Mouse (Mus musculus): ENCODE results near the gene Fam78b. TPM values are rescaled to one million over a fixed set of nuclear protein-coding genes. Genes with fewer than 3 reads are reported as not detected.

The Fam78b gene
- polyA plus RNA-seq, 1 experiment from 2014 or later = 15.3 TPM

- H3K9ac ChIP-seq = no peak overlapping the region
- H3K4me1 ChIP-seq = peaks cover 32% of the 10 kb centered on the region
- no peaks in the 10 kb centered on the region for H3K36me3 ChIP-seq (replicated peaks)
- 88% methylated on average over 6 of the region's 6 CpGs for WGBS
- no peak overlapping the region for H3K4me2 ChIP-seq
- ATAC-seq (replicated peaks) = no peak
- H3K27me3 ChIP-seq (replicated peaks) = no peaks in the 10 kb centered on the region
- no peak overlapping the region for H3K4me3 ChIP-seq
- no peaks in the 10 kb centered on the region for H3K9me3 ChIP-seq
- no peak overlapping the region for H3K27ac ChIP-seq
These were observed 6.1 kb downstream of the Fam78b start for GRCm38 (mm10) chr1:167007341-167007740.

- no peak overlapping the region for H3K27ac ChIP-seq
- peaks cover 16% of the 10 kb centered on the region for H3K4me1 ChIP-seq
- H3K4me3 ChIP-seq = no peak overlapping the region
- ATAC-seq (replicated peaks) = no peak
- no peaks in the 10 kb centered on the region for H3K9me3 ChIP-seq
- no peak overlapping the region for H3K9ac ChIP-seq
- H3K4me2 ChIP-seq = no peak overlapping the region
- 88% methylated on average over 9 of the region's 9 CpGs for WGBS
- no peaks in the 10 kb centered on the region for H3K36me3 ChIP-seq (replicated peaks)
- H3K27me3 ChIP-seq (replicated peaks) = no peaks in the 10 kb centered on the region
These were observed 9.0 kb downstream of the Fam78b start for GRCm38 (mm10) chr1:167010190-167010589.

- no peaks in the 10 kb centered on the region for H3K27me3 ChIP-seq (replicated peaks)
- no peaks in the 10 kb centered on the region for H3K36me3 ChIP-seq (replicated peaks)
- H3K4me1 ChIP-seq = peaks cover 16% of the 10 kb centered on the region
- H3K4me3 ChIP-seq = no peak overlapping the region
- 47% methylated on average over 6 of the region's 6 CpGs for WGBS
- no peaks in the 10 kb centered on the region for H3K9me3 ChIP-seq
- no peak for ATAC-seq (replicated peaks)
- H3K27ac ChIP-seq = no peak overlapping the region
- no peak overlapping the region for H3K9ac ChIP-seq
- no peak overlapping the region for H3K4me2 ChIP-seq
These were observed 10.1 kb downstream of the Fam78b start for GRCm38 (mm10) chr1:167011301-167011700.

- no peak for ATAC-seq (replicated peaks)
- H3K27ac ChIP-seq = 0 out of 2 replicates have a peak overlapping the region, but pooled peaks have one; percentile 2
- WGBS = 57% methylated on average over 8 of the region's 8 CpGs
These were observed 11.4 kb downstream of the Fam78b start for GRCm38 (mm10) chr1:167012616-167013015.

GRCm38 (mm10) chr1:167013234-167013864 lies 12.1 kb downstream of the Fam78b start:
- Histone ChIP-seq H3K36me3 (replicated peaks) (no peaks in the 10 kb centered on the region), H3K9ac (no peak overlapping the region), H3K4me2 (no peak overlapping the region), H3K27ac (peak overlapping the region; percentile 2; the same call in 1 of the 2 replicates), H3K4me3 (no peak overlapping the region), H3K4me1 (peaks cover 19% of the 10 kb centered on the region), H3K27me3 (replicated peaks) (no peaks in the 10 kb centered on the region), H3K9me3 (no peaks in the 10 kb centered on the region)
- ATAC-seq (replicated peaks) = peak; percentile 78
- WGBS = 34% methylated on average over 7 of the region's 7 CpGs

More at GRCm38 (mm10) chr1:167012616-167013015, 11.4 kb downstream of the Fam78b start:
- Histone ChIP-seq H3K36me3 (replicated peaks) (no peaks in the 10 kb centered on the region), H3K27me3 (replicated peaks) (no peaks in the 10 kb centered on the region), H3K9ac (no peak overlapping the region), H3K4me1 (peaks cover 20% of the 10 kb centered on the region), H3K9me3 (no peaks in the 10 kb centered on the region), H3K4me2 (no peak overlapping the region), H3K4me3 (no peak overlapping the region)

- ATAC-seq (replicated peaks) = no peak
- peaks cover 15% of the 10 kb centered on the region for H3K4me1 ChIP-seq
- H3K27me3 ChIP-seq (replicated peaks) = no peaks in the 10 kb centered on the region
- no peak overlapping the region for H3K9ac ChIP-seq
- H3K4me2 ChIP-seq = no peak overlapping the region
- no peak overlapping the region for H3K4me3 ChIP-seq
- no peak overlapping the region for H3K27ac ChIP-seq
- 66% methylated on average over 3 of the region's 3 CpGs for WGBS
- H3K36me3 ChIP-seq (replicated peaks) = no peaks in the 10 kb centered on the region
- no peaks in the 10 kb centered on the region for H3K9me3 ChIP-seq
These were observed 15.1 kb downstream of the Fam78b start for GRCm38 (mm10) chr1:167016269-167016668.

GRCm38 (mm10) chr1:167022001-167022424 lies 20.8 kb downstream of the Fam78b start:
- Histone ChIP-seq H3K4me2 (no peak overlapping the region), H3K27me3 (replicated peaks) (no peaks in the 10 kb centered on the region), H3K27ac (no peak overlapping the region), H3K4me1 (0 out of 2 replicates have a peak, but pooled peaks cover 2% of the 10 kb centered on the region), H3K9me3 (no peaks in the 10 kb centered on the region), H3K9ac (no peak overlapping the region), H3K36me3 (replicated peaks) (no peaks in the 10 kb centered on the region), H3K4me3 (no peak overlapping the region)
- ATAC-seq (replicated peaks) = no peak
- WGBS = 57% methylated on average over 9 of the region's 9 CpGs

- Histone ChIP-seq H3K36me3 (replicated peaks) (no peaks in the 10 kb centered on the region), H3K27ac (no peak overlapping the region), H3K4me3 (no peak overlapping the region), H3K4me1 (0 out of 2 replicates have a peak, but pooled peaks cover 2% of the 10 kb centered on the region), H3K9ac (no peak overlapping the region), H3K9me3 (no peaks in the 10 kb centered on the region), H3K27me3 (replicated peaks) (no peaks in the 10 kb centered on the region), H3K4me2 (no peak overlapping the region)
- 0 out of 2 replicates have a peak, but pooled peaks have one; percentile 37 for ATAC-seq (replicated peaks)
- WGBS = 57% methylated on average over 7 of the region's 8 CpGs
These were observed 21.4 kb downstream of the Fam78b start for GRCm38 (mm10) chr1:167022541-167023121.

- Histone ChIP-seq H3K36me3 (replicated peaks) (no peaks in the 10 kb centered on the region), H3K27ac (no peak overlapping the region), H3K4me1 (0 out of 2 replicates have a peak, but pooled peaks cover 2% of the 10 kb centered on the region), H3K9me3 (no peaks in the 10 kb centered on the region), H3K4me2 (no peak overlapping the region), H3K4me3 (no peak overlapping the region), H3K9ac (no peak overlapping the region), H3K27me3 (replicated peaks) (no peaks in the 10 kb centered on the region)
- no peak for ATAC-seq (replicated peaks)
- 90% methylated on average over 11 of the region's 11 CpGs for WGBS
These were observed 22.6 kb downstream of the Fam78b start for GRCm38 (mm10) chr1:167023794-167024193.

GRCm38 (mm10) chr1:167024961-167025360 lies 23.7 kb downstream of the Fam78b start:
- H3K4me1 ChIP-seq = 0 out of 2 replicates have a peak, but pooled peaks cover 2% of the 10 kb centered on the region
- H3K27me3 ChIP-seq (replicated peaks) = no peaks in the 10 kb centered on the region
- H3K36me3 ChIP-seq (replicated peaks) = no peaks in the 10 kb centered on the region
- no peak overlapping the region for H3K9ac ChIP-seq
- no peak overlapping the region for H3K4me3 ChIP-seq
- H3K9me3 ChIP-seq = no peaks in the 10 kb centered on the region
- WGBS = 78% methylated on average over 4 of the region's 4 CpGs
- no peak overlapping the region for H3K27ac ChIP-seq
- no peak for ATAC-seq (replicated peaks)
- no peak overlapping the region for H3K4me2 ChIP-seq

- H3K4me1 ChIP-seq = peaks cover 16% of the 10 kb centered on the region
- H3K4me2 ChIP-seq = no peak overlapping the region
- H3K27me3 ChIP-seq (replicated peaks) = no peaks in the 10 kb centered on the region
- ATAC-seq (replicated peaks) = peak; percentile 71
- no peak overlapping the region for H3K9ac ChIP-seq
- no peak overlapping the region for H3K4me3 ChIP-seq
- no peaks in the 10 kb centered on the region for H3K9me3 ChIP-seq
- no peaks in the 10 kb centered on the region for H3K36me3 ChIP-seq (replicated peaks)
- WGBS = 23% methylated on average over 13 of the region's 13 CpGs
- H3K27ac ChIP-seq = peak overlapping the region; percentile 47; the same call in 1 of the 2 replicates
These were observed 30.9 kb downstream of the Fam78b start for GRCm38 (mm10) chr1:167032046-167032648.

- peaks cover 31% of the 10 kb centered on the region for H3K4me1 ChIP-seq
- H3K9me3 ChIP-seq = no peaks in the 10 kb centered on the region
- H3K4me3 ChIP-seq = no peak overlapping the region
- no peak overlapping the region for H3K4me2 ChIP-seq
- WGBS = 96% methylated on average over 1 of the region's 1 CpGs
- no peaks in the 10 kb centered on the region for H3K36me3 ChIP-seq (replicated peaks)
- H3K9ac ChIP-seq = no peak overlapping the region
- no peak for ATAC-seq (replicated peaks)
- no peaks in the 10 kb centered on the region for H3K27me3 ChIP-seq (replicated peaks)
- no peak overlapping the region for H3K27ac ChIP-seq
These were observed 33.2 kb downstream of the Fam78b start for GRCm38 (mm10) chr1:167034435-167034834.

Data from midbrain, embryonic 15.5 days (tissue).